Mouse (Mus musculus) kidney, adult 10 weeks (tissue): ENCODE measurements around the gene Gm15294. TPM values are rescaled to one million over a fixed set of nuclear protein-coding genes. Genes with fewer than 3 reads are reported as not detected.

ENCODE experiments used
- polyA plus RNA-seq: library from polyadenylated mRNA; stranded (reverse); fragments of 350-450 nt; fragmentation: Illumina TruSeq; extraction: RNeasy Lipid Tissue Mini Kit (QIAGEN cat#74804); gene quantifications from one replicate; pipeline ENCODE4 v1.2.3, GENCODE M21; 2014; ENCODE audit warnings: low read depth, low replicate concordance

The Gm15294 gene
- polyA plus RNA-seq: not detected

DNA sequence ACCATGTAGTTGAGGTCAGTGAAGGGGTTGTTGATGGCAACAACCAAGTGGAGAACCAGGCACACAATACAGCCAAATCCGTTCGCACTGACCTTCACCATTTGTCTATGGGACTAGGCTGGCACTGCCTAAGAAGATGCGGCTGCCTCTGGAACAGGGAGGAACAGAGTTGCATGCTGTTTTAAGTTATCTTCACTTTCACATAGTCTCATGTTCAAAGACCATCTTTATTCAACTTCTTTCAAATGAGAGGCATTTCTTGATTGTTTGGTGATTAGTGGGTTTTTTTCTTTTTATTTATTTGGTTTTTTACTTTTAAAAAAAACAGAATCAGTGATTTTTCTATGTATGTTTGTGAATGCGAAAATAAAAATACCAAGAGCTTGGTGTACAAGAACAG lies at the start of gene Gm15294:
Gm15294 (minus strand) TSS at position 101 of the 400 bp plus-strand sequence.

Other genes starting within 250 kb of the Gm15294 start
- not detected for gene Irs4, start 150.0 kb downstream of the Gm15294 start, polyA plus RNA-seq